Mouse (Mus musculus) ovary, adult 18-20 months (tissue): ENCODE data around the gene Trp53tg5.
A peak's percentile ranks its signal among the peaks of the same experiment; 100 is the strongest.

Source experiments
- DNase-seq: peaks from one replicate; pipeline ENCODE4 v3.0.0; 2022; ENCODE audit warnings: low spot score, mixed read lengths

Gene Trp53tg5

GRCm38 (mm10) chr2:164496331-164496730 lies 22.8 kb upstream of the Trp53tg5 start:
- DNase-seq: no peak

DNA sequence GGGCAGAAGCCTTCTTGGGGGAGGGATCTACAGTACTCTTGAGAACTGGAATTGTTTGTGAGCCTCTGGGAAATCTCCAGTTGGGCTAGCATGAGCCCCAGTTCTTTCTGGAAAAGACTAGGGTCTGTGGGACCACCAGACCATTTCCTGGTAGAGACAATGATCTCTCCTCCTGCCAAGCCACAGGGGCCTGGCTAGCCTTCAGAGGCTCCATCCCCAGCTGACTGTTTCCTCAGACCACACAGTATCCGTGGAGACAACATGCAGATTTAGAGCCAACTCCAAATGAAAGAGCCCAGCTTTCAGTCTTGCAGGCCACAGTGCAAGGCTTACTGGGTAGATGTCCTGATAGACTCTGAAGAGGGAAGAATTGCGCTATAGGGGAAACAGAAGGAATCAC lies 20.6 kb upstream of the Trp53tg5 start:
- DNase-seq: no peak

DNA sequence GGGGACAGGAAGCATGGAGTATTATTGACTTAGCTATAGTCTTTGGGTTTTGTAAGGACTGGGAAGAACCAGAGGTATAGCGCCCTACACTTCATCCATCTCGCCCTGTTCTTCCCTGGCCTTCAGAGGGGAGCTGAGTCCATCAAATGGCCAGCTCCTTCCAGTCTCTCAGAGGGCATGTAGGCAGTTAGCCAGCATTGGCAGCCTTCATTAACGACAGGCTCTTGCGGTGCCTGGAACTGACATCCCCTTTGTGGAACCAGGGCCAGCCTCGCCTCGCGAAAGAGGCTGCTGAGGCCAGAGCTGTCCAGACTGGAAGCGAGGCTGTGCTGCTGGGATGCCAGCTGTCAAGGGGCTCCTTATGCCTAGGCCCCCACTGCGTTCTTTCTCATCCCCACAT lies 14.3 kb upstream of the Trp53tg5 start:
- no peak for DNase-seq

- no peak for DNase-seq
These were observed 13.6 kb upstream of the Trp53tg5 start for GRCm38 (mm10) chr2:164487115-164487527.

DNA sequence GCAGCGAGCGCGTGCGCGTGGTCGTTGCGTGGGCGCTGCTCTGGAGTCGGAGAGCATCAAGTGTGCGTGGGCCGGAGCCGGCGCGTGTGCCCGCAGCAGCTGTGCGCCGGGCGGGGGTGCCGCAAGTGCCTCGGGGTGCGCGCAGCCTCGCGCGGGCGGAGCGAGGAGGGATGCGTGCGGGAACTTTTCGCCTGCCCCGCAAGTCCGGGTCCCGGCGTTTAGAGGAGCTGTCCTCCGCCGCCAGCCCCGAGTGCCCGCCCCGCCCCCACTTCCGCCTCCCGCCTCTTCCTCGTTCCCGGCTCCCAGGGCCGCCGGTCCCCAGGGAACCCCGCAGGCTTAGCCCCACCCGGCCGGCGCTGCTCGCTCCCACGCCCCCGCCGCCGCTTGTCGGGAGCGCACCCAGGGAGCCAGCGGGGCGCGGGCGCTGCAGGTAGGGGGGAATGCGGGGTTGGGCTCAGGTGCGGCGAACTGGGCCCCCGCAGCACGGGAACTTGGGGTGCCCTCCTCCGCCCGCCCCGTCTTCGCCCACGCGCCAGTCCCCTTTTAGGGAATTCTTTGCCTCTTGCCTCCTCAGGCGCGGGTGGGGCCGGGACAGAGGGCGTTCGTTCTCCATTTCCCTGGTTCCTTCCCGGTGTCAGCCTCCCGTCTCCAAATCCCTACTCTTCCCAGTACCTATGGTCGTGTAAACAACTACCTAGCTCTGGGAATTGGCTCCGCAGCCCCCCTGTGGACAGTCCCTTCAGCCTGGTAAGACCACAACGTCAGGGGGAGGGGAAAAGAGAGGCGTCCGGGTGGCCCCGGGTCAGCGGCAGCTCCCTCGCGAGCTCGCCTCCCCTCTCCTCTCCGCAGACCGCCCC lies 13.0 kb upstream of the Trp53tg5 start:
- no peak for DNase-seq

DNA sequence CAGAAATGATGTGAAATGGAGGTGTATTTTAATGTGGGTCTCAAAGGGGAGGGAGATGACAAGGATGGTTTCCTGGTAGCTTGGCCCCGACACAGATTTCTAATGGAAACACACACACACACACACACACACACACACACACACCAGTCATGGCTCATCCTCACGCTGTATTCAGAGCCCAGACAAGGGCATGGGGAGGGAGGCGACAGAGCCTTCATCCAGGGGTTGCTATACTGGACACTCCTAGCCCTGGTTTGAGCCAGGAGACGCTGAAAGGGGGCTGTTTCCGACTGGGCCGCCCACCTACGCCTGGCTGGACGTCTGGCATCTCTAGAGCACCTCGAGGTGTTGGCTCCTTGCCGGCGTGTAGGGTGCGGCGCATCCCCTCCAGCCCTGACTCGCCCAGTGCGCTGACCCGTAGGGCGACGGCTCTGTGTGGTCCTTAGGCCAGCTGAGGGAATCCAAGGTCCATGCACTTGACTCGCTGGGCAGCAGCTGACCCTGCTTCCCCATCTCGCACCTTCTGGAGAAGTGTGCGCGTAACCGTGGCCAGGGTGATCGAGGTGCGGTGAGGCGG lies 12.2 kb upstream of the Trp53tg5 start, which contains the start of gene Dbndd2:
Dbndd2 (plus strand) TSS at position 426 of the 577 bp plus-strand sequence.
- peak; percentile 26 for DNase-seq

- no peak for DNase-seq
These were observed 3.3 kb downstream of the Trp53tg5 start for GRCm38 (mm10) chr2:164470254-164470653.

DNA sequence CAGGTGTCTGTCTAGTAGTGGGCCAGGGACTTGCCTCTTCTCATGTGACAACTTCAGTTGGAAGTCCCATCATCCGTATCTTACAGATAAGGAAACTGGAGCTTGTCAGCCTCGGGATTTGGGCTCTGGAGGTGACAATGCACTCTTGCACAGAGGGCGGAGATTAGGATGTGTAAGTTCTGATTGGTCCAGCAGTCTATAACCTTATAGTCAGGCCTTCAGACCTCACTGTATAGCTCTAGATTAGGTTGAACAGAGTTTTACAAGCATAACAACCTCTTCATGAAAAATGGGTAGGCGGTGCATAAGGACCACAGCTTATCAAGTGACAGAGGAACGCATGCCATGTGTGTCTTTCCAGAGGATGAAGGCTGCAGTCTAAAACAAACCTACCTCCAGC lies 6.7 kb downstream of the Trp53tg5 start:
- DNase-seq: no peak

GRCm38 (mm10) chr2:164465161-164465560 lies 8.4 kb downstream of the Trp53tg5 start:
- no peak for DNase-seq

- peak; percentile 97 for DNase-seq
These were observed 12.6 kb downstream of the Trp53tg5 start, which contains the start of gene Gm20458 for GRCm38 (mm10) chr2:164460745-164461551. TSS of gene Gm20458 (plus strand) at chr2:164460967.

DNA sequence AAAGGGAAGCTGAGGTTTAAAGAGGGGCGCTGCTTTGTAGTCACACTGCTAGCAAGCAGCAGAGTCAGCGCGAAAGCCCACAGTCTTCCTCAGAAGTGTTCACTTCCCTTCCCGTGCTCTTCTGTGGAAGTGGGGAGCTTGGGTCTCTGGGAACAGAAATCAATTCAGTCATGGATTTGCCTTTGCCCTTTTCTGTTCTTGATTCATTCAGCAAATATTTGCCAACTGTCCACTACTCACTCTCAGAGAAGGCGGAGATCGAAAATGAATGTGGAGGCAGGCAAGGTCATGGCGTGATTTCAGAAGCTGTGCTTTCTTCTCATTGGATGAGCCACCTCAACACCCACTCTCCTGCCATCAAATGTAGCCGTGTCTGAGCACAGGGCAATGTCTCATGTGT lies 15.0 kb downstream of the Trp53tg5 start:
- DNase-seq: no peak

DNA sequence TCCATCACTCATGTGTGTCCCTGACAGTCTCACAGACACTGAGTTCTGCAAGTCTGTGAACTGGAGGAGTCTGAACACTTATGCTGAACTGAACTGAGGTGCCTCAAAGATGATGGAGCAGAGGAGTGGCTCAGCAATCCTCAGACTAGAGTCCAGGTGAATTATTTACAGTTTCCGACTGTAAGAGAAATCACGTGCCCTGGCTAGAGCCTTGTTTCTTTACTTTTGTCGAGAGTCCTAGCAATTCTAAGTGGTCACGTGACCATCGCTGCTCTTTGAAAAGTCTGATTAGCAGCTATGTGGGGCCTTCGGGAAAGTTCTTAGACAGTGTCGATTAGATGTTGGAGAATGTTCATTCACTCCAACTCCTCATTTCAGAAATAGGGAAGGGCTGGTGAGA lies 15.6 kb downstream of the Trp53tg5 start:
- DNase-seq: no peak

DNA sequence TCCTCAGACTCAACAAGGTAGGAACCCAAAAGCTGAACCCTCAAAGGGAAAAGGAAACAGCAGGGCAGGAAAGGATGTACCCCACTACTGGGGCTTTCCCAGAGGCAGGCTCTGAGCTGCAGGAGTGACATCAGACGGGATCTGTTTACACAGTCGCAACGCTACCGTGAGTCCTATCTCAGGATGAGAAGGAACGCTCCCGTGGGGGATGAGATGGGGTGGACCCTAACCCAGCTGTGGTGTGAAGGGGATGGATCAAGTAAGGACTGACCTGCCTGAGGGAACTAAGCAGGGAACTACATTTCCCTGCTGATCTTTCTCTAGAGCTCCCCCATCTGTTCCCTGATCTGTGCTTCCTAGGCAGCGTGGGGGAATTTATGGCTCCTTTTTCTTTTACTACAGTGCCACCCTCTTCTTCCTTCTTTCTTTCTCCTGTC lies 16.6 kb downstream of the Trp53tg5 start, which contains the start of gene Sys1:
Sys1 (plus strand) TSS at position 101 of the 437 bp plus-strand sequence.
- no peak for DNase-seq

GRCm38 (mm10) chr2:164456413-164456812 lies 17.1 kb downstream of the Trp53tg5 start:
- DNase-seq: no peak

DNA sequence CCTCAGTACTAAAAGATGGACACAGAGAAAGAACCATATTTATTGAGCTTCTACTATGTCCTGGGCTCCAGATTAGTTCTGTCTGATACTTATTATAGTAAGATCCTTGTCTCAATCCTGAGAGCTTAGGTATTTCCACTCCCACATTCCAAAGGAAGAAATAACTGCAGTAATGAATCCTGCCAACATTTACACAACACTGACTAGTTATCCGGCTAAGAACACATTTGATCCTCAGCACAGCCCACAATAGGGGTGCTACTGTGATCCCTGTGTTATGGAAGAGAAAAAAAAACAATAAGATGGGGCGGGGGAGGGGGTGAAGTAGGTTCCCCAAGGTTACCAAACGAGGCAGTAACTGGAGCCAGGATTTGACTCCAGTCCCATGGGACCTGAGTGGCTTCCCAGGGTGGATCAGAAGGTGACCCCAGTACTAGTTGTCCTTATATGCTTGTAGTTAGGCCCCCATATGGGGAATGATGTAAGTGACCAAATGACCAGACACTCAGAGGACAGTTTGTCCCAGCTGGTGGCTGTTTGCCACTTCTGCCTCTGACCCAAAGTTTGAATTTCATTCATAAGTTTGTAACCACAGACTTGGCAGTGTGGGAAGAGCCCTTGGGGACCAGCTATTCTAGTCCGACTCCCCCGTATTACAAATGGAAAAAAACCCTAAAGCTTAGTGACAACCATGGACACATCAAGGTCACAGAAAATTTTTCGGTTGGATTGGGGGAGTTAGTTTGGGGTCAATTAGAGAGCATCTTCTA lies 17.9 kb downstream of the Trp53tg5 start:
- DNase-seq: no peak

DNA sequence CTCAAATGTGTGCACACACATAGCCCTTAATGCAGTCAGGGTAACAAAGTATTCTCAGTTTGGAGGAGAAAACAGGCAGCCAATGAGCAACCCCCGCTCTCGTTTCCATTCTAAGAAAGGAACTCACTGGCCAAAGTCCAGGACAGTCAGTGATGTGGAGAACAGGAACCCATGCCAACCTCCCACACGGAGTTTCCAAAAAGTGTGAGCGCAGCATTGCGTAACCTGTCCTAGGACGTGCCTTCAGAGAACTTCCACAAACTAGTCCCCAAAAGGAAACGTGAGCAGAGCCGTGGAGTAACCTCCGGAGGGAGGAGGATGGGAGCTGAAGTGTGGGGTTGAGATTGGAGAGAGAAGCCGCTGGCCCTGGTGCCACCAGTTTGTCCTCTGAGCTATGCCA lies 18.7 kb downstream of the Trp53tg5 start:
- peak; percentile 71 for DNase-seq

- no peak for DNase-seq
These were observed 19.5 kb downstream of the Trp53tg5 start for GRCm38 (mm10) chr2:164453887-164454500.

DNA sequence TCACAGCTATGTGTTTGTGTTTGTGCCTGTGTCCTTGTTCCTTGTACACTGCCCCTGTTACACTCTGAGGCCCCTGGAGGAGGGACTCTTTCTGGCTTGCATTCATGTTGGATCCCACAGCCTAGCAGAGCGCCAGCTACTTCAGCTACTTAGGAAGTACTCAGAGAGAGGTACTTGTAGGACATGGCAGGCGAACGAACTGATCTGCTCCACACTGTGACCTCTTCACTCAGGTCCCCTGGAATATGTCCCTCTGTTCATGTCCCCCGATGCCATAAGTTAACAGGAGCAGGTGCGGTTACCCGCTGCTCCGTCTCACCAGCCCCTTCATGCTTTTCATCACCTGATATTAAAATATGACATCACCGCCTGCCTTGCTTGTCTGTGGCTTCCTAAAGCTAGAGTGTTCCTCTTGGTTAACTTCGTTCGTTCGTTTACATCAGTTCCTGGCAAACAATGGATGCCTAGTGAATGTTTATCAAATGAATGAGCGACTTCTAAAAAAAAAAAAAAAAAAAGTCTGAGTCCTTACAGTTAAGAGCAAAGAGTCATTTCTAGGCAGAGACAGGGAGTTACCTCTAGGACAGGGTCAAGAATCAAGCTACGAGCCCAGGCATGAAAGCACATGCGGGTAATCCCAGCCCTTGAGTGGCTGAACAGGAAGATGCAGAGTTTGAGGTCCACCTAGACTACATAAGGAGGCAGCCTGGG lies 20.3 kb downstream of the Trp53tg5 start:
- DNase-seq: no peak

DNA sequence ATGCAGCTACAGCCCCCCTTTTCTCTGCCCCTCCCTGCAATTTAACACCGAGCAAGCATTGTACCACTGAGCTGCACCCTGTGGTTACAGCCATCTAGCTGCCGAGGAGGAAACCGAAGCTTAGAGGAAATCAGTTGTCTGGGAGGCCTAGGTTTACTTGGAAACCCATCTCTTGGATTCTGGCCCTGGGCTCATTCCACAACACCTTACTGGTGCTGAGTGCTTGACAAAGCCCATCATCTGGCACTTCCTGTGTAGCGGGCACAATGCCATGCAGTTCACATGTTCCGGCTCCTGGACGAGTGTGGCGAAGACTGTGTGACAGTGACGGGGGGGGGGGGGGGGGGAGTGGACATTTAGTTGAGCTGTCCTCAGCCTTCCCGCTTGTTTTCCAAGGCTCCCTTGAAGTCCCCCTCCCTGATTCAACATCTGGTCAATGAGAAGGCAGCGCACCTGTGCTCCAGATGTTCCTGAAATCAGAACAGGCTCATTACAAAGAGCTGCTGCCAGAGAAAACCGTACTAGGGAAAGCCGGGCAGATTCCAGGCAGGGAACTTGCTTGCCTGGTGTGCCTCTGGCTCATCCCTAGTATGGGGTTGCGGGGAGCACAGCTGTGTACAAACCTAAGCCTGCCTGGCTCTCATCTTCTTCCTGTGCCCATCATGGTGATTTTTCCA lies 21.4 kb downstream of the Trp53tg5 start:
- no peak for DNase-seq
